Mouse (Mus musculus): ENCODE data around the gene Vars2. TPM values are rescaled to one million over a fixed set of nuclear protein-coding genes. Genes with fewer than 3 reads are reported as not detected.

Vars2 gene
- polyA plus RNA-seq, 2 experiments: 4.0 to 7.8 TPM

GRCm38 (mm10) chr17:35635699-35636111, 31.7 kb downstream of the Vars2 start:
- H3K4me3 ChIP-seq (ENCODE audit: insufficient read depth in 1 of 2, low read depth in 2 of 2, low read length in 2 of 2): peak overlapping the region in 1 of 2 experiments; percentile 20; a peak in 1 of 4 replicates
- H3K36me3 ChIP-seq (replicated peaks; ENCODE audit: control insufficient read depth, insufficient read depth, low read depth): no peaks in the 10 kb centered on the region
- no peaks in the 10 kb centered on the region for H3K27me3 ChIP-seq (ENCODE audit: control insufficient read depth, insufficient read depth, low read length)
- peak overlapping the region; percentile 52 for H3K4me2 ChIP-seq (ENCODE audit: low read depth)
- ATAC-seq (ENCODE audit: insufficient read depth): no peak
- 4% methylated on average over 15 of the region's 15 CpGs for WGBS (ENCODE audit: insufficient replicate concordance)
- no peak overlapping the region for H3K27ac ChIP-seq
- no peaks in the 10 kb centered on the region for H3K9me3 ChIP-seq (ENCODE audit: control insufficient read depth, low read length)
- no peaks in the 10 kb centered on the region for H3K4me1 ChIP-seq (replicated peaks; ENCODE audit: control insufficient read depth in 2 of 2, insufficient read depth in 2 of 2, low read length in 1 of 2)
- TF ChIP-seq EP300 (IDR thresholded peaks at IDR 0.05; ENCODE audit: low read depth) (no peak), CTCF (IDR thresholded peaks at IDR 0.05; ENCODE audit: low read depth) (peak; percentile 80)
- no peak overlapping the region for H3K9ac ChIP-seq (replicated peaks)
- DNase-seq (ENCODE audit: low read depth in 3 of 3, low spot score in 3 of 3): peak in 2 of 3 experiments; percentile 20 to 35

GRCm38 (mm10) chr17:35635202-35635601, 32.2 kb downstream of the Vars2 start:
- ATAC-seq (ENCODE audit: insufficient read depth) (no peak), DNase-seq (ENCODE audit: low read depth in 3 of 3, low spot score in 3 of 3) (no peak)
- Histone ChIP-seq H3K4me2 (ENCODE audit: low read depth) (no peak overlapping the region), H3K27me3 (ENCODE audit: control insufficient read depth, insufficient read depth, low read length) (no peaks in the 10 kb centered on the region), H3K9ac (replicated peaks) (no peak overlapping the region), H3K36me3 (replicated peaks; ENCODE audit: control insufficient read depth, insufficient read depth, low read depth) (no peaks in the 10 kb centered on the region), H3K27ac (no peak overlapping the region), H3K4me3 (ENCODE audit: insufficient read depth in 1 of 2, low read depth in 2 of 2, low read length in 2 of 2) (no peak overlapping the region), H3K4me1 (replicated peaks; ENCODE audit: control insufficient read depth in 2 of 2, insufficient read depth in 2 of 2, low read length in 1 of 2) (no peaks in the 10 kb centered on the region), H3K9me3 (ENCODE audit: control insufficient read depth, low read length) (no peaks in the 10 kb centered on the region)
- TF ChIP-seq CTCF (IDR thresholded peaks at IDR 0.05; ENCODE audit: low read depth) (no peak), EP300 (IDR thresholded peaks at IDR 0.05; ENCODE audit: low read depth) (no peak)
- WGBS (ENCODE audit: insufficient replicate concordance): 42% methylated on average over 3 of the region's 3 CpGs

- TF ChIP-seq CTCF (IDR thresholded peaks at IDR 0.05; ENCODE audit: low read depth): peak; percentile 26; the same call in 1 of the 2 replicates
- no peak for TF ChIP-seq EP300 (IDR thresholded peaks at IDR 0.05; ENCODE audit: low read depth)
- Histone ChIP-seq H3K27ac (no peak overlapping the region), H3K27me3 (ENCODE audit: control insufficient read depth, insufficient read depth, low read length) (no peaks in the 10 kb centered on the region), H3K9me3 (ENCODE audit: control insufficient read depth, low read length) (no peaks in the 10 kb centered on the region), H3K4me3 (ENCODE audit: insufficient read depth in 1 of 2, low read depth in 2 of 2, low read length in 2 of 2) (no peak overlapping the region), H3K9ac (replicated peaks) (no peak overlapping the region), H3K4me1 (replicated peaks; ENCODE audit: control insufficient read depth in 2 of 2, insufficient read depth in 2 of 2, low read length in 1 of 2) (no peaks in the 10 kb centered on the region), H3K36me3 (replicated peaks; ENCODE audit: control insufficient read depth, insufficient read depth, low read depth) (no peaks in the 10 kb centered on the region), H3K4me2 (ENCODE audit: low read depth) (no peak overlapping the region)
- DNase-seq (ENCODE audit: low read depth in 3 of 3, low spot score in 3 of 3): no peak
- ATAC-seq (ENCODE audit: insufficient read depth): no peak
- WGBS (ENCODE audit: insufficient replicate concordance): 6% methylated on average over 1 of the region's 1 CpGs
Observed at GRCm38 (mm10) chr17:35633992-35634391, 33.4 kb downstream of the Vars2 start.

- no peak within 1 kb of the TSS for H3K27ac ChIP-seq
- no peak within 1 kb of the TSS for H3K4me2 ChIP-seq (ENCODE audit: low read depth)
- no peak within 1 kb of the TSS for H3K9ac ChIP-seq (replicated peaks)
- no peaks in the 10 kb centered on the region for H3K27me3 ChIP-seq (ENCODE audit: control insufficient read depth, insufficient read depth, low read length)
- DNase-seq (ENCODE audit: low read depth in 3 of 3, low spot score in 3 of 3): no peak
- H3K9me3 ChIP-seq (ENCODE audit: control insufficient read depth, low read length): no peaks in the 10 kb centered on the region
- ATAC-seq (ENCODE audit: insufficient read depth): no peak
- H3K36me3 ChIP-seq (replicated peaks; ENCODE audit: control insufficient read depth, insufficient read depth, low read depth): no peaks in the 10 kb centered on the region
- TF ChIP-seq EP300 (IDR thresholded peaks at IDR 0.05; ENCODE audit: low read depth) (no peak), CTCF (IDR thresholded peaks at IDR 0.05; ENCODE audit: low read depth) (no peak)
- H3K4me1 ChIP-seq (replicated peaks; ENCODE audit: control insufficient read depth in 2 of 2, insufficient read depth in 2 of 2, low read length in 1 of 2): no peaks in the 10 kb centered on the region
- WGBS (ENCODE audit: insufficient replicate concordance): 68% methylated on average over 7 of the region's 7 CpGs
- H3K4me3 ChIP-seq (ENCODE audit: insufficient read depth in 1 of 2, low read depth in 2 of 2, low read length in 2 of 2): no peak within 1 kb of the TSS
Observed at GRCm38 (mm10) chr17:35626537-35626936, 40.9 kb downstream of the Vars2 start, which contains the start of gene Gm9573. Gm9573 (minus strand) TSS chr17:35626637.

GRCm38 (mm10) chr17:35617127-35617526, 50.3 kb downstream of the Vars2 start:
- ATAC-seq (ENCODE audit: insufficient read depth): no peak
- 45% methylated on average over 4 of the region's 4 CpGs for WGBS (ENCODE audit: insufficient replicate concordance)
- DNase-seq (ENCODE audit: low read depth in 3 of 3, low spot score in 3 of 3): no peak
- H3K27ac ChIP-seq: no peak overlapping the region
- H3K4me1 ChIP-seq (replicated peaks; ENCODE audit: control insufficient read depth in 2 of 2, insufficient read depth in 2 of 2, low read length in 1 of 2): no peaks in the 10 kb centered on the region
- TF ChIP-seq EP300 (IDR thresholded peaks at IDR 0.05; ENCODE audit: low read depth): no peak
- no peak for TF ChIP-seq CTCF (IDR thresholded peaks at IDR 0.05; ENCODE audit: low read depth)
- H3K9me3 ChIP-seq (ENCODE audit: control insufficient read depth, low read length): no peaks in the 10 kb centered on the region
- H3K36me3 ChIP-seq (replicated peaks; ENCODE audit: control insufficient read depth, insufficient read depth, low read depth): no peaks in the 10 kb centered on the region
- no peak overlapping the region for H3K4me2 ChIP-seq (ENCODE audit: low read depth)
- no peaks in the 10 kb centered on the region for H3K27me3 ChIP-seq (ENCODE audit: control insufficient read depth, insufficient read depth, low read length)
- no peak overlapping the region for H3K4me3 ChIP-seq (ENCODE audit: insufficient read depth in 1 of 2, low read depth in 2 of 2, low read length in 2 of 2)
- no peak overlapping the region for H3K9ac ChIP-seq (replicated peaks)

Other genes starting within 250 kb of the Vars2 start
- 10.3 and 11.2 TPM in 2 replicates for gene H2-Q6, start 242.7 kb downstream of the Vars2 start, polyA plus RNA-seq (2012; rRNA removed)
- 7.6 and 11.1 TPM in 2 replicates for gene H2-Q6, start 242.7 kb downstream of the Vars2 start, polyA plus RNA-seq (2014; fragmentation: Nextera tagmentation; extraction: Ambion mirVana)
- 21.8 and 24.4 TPM in 2 replicates for gene H2-Q7, start 228.4 kb downstream of the Vars2 start, polyA plus RNA-seq (2012; rRNA removed)
- 19.0 and 20.7 TPM in 2 replicates for gene H2-Q7, start 228.4 kb downstream of the Vars2 start, polyA plus RNA-seq (2014; fragmentation: Nextera tagmentation; extraction: Ambion mirVana)
- 119 and 136 TPM in 2 replicates for gene H2-Q10, start 197.5 kb downstream of the Vars2 start, polyA plus RNA-seq (2012; rRNA removed)
- gene H2-Q10, start 197.5 kb downstream of the Vars2 start, polyA plus RNA-seq (2014; fragmentation: Nextera tagmentation; extraction: Ambion mirVana): 195 and 206 TPM in 2 replicates
- not detected in 2 replicates for gene Pou5f1, start 161.6 kb downstream of the Vars2 start, polyA plus RNA-seq (2012; rRNA removed)
- gene Pou5f1, start 161.6 kb downstream of the Vars2 start, polyA plus RNA-seq (2014; fragmentation: Nextera tagmentation; extraction: Ambion mirVana): not detected in 2 replicates
- gene Tcf19, start 150.8 kb downstream of the Vars2 start, polyA plus RNA-seq (2012; rRNA removed): 30.0 and 30.5 TPM in 2 replicates
- gene Tcf19, start 150.8 kb downstream of the Vars2 start, polyA plus RNA-seq (2014; fragmentation: Nextera tagmentation; extraction: Ambion mirVana): 46.0 and 46.2 TPM in 2 replicates
- gene Cchcr1, start 150.5 kb downstream of the Vars2 start, polyA plus RNA-seq (2012; rRNA removed): 7.5 and 9.4 TPM in 2 replicates
- 3.8 and 4.9 TPM in 2 replicates for gene Cchcr1, start 150.5 kb downstream of the Vars2 start, polyA plus RNA-seq (2014; fragmentation: Nextera tagmentation; extraction: Ambion mirVana)
- gene Psors1c2, start 134.4 kb downstream of the Vars2 start, polyA plus RNA-seq (2012; rRNA removed): 0.05 and 0.09 TPM in 2 replicates
- gene Psors1c2, start 134.4 kb downstream of the Vars2 start, polyA plus RNA-seq (2014; fragmentation: Nextera tagmentation; extraction: Ambion mirVana): not detected in 2 replicates
- not detected in 2 replicates for gene Cdsn, start 115.5 kb downstream of the Vars2 start, polyA plus RNA-seq (2012; rRNA removed)
- gene Cdsn, start 115.5 kb downstream of the Vars2 start, polyA plus RNA-seq (2014; fragmentation: Nextera tagmentation; extraction: Ambion mirVana): not detected in 2 replicates
- gene 2300002M23Rik, start 100.1 kb downstream of the Vars2 start, polyA plus RNA-seq (2012; rRNA removed): not detected in 2 replicates
- gene 2300002M23Rik, start 100.1 kb downstream of the Vars2 start, polyA plus RNA-seq (2014; fragmentation: Nextera tagmentation; extraction: Ambion mirVana): not detected in 2 replicates
- not detected in 2 replicates for gene Sfta2, start 66.0 kb downstream of the Vars2 start, polyA plus RNA-seq (2012; rRNA removed)
- not detected in 2 replicates for gene Sfta2, start 66.0 kb downstream of the Vars2 start, polyA plus RNA-seq (2014; fragmentation: Nextera tagmentation; extraction: Ambion mirVana)
- gene Gm9573, start 41.0 kb downstream of the Vars2 start, polyA plus RNA-seq (2012; rRNA removed): not detected in 2 replicates
- not detected in 2 replicates for gene Gm9573, start 41.0 kb downstream of the Vars2 start, polyA plus RNA-seq (2014; fragmentation: Nextera tagmentation; extraction: Ambion mirVana)
- 0.02 TPM in 1 of 2 replicates, not detected in the other for gene Mucl3, start 23.9 kb downstream of the Vars2 start, polyA plus RNA-seq (2012; rRNA removed)
- gene Mucl3, start 23.9 kb downstream of the Vars2 start, polyA plus RNA-seq (2014; fragmentation: Nextera tagmentation; extraction: Ambion mirVana): not detected in 2 replicates
- 17.8 and 18.0 TPM in 2 replicates for gene Gtf2h4, start 6.1 kb upstream of the Vars2 start, polyA plus RNA-seq (2012; rRNA removed)
- 23.1 and 26.8 TPM in 2 replicates for gene Gtf2h4, start 6.1 kb upstream of the Vars2 start, polyA plus RNA-seq (2014; fragmentation: Nextera tagmentation; extraction: Ambion mirVana)
- gene Ddr1, start 37.0 kb upstream of the Vars2 start, polyA plus RNA-seq (2012; rRNA removed): 1.1 TPM in 2 replicates
- 1.6 and 1.7 TPM in 2 replicates for gene Ddr1, start 37.0 kb upstream of the Vars2 start, polyA plus RNA-seq (2014; fragmentation: Nextera tagmentation; extraction: Ambion mirVana)
- 10.2 and 11.0 TPM in 2 replicates for gene Ier3, start 154.1 kb upstream of the Vars2 start, polyA plus RNA-seq (2012; rRNA removed)
- 11.6 and 13.2 TPM in 2 replicates for gene Ier3, start 154.1 kb upstream of the Vars2 start, polyA plus RNA-seq (2014; fragmentation: Nextera tagmentation; extraction: Ambion mirVana)
- gene Flot1, start 155.6 kb upstream of the Vars2 start, polyA plus RNA-seq (2012; rRNA removed): 22.4 and 34.7 TPM in 2 replicates
- 27.8 and 29.2 TPM in 2 replicates for gene Flot1, start 155.6 kb upstream of the Vars2 start, polyA plus RNA-seq (2014; fragmentation: Nextera tagmentation; extraction: Ambion mirVana)
- 460 and 467 TPM in 2 replicates for gene Tubb5, start 170.7 kb upstream of the Vars2 start, polyA plus RNA-seq (2012; rRNA removed)
- 330 and 363 TPM in 2 replicates for gene Tubb5, start 170.7 kb upstream of the Vars2 start, polyA plus RNA-seq (2014; fragmentation: Nextera tagmentation; extraction: Ambion mirVana)
- gene Mdc1, start 173.9 kb upstream of the Vars2 start, polyA plus RNA-seq (2012; rRNA removed): 9.2 and 10.0 TPM in 2 replicates
- gene Mdc1, start 173.9 kb upstream of the Vars2 start, polyA plus RNA-seq (2014; fragmentation: Nextera tagmentation; extraction: Ambion mirVana): 6.3 and 9.1 TPM in 2 replicates
- 15.6 and 18.2 TPM in 2 replicates for gene Nrm, start 193.7 kb upstream of the Vars2 start, polyA plus RNA-seq (2012; rRNA removed)
- 20.1 and 22.4 TPM in 2 replicates for gene Nrm, start 193.7 kb upstream of the Vars2 start, polyA plus RNA-seq (2014; fragmentation: Nextera tagmentation; extraction: Ambion mirVana)
- 8.7 and 10.7 TPM in 2 replicates for gene Ppp1r18, start 198.0 kb upstream of the Vars2 start, polyA plus RNA-seq (2012; rRNA removed)
- 8.2 and 8.7 TPM in 2 replicates for gene Ppp1r18, start 198.0 kb upstream of the Vars2 start, polyA plus RNA-seq (2014; fragmentation: Nextera tagmentation; extraction: Ambion mirVana)
- gene Dhx16, start 212.2 kb upstream of the Vars2 start, polyA plus RNA-seq (2012; rRNA removed): 44.8 and 46.0 TPM in 2 replicates
- 25.5 and 30.2 TPM in 2 replicates for gene Dhx16, start 212.2 kb upstream of the Vars2 start, polyA plus RNA-seq (2014; fragmentation: Nextera tagmentation; extraction: Ambion mirVana)
- gene 2310061I04Rik, start 229.8 kb upstream of the Vars2 start, polyA plus RNA-seq (2012; rRNA removed): 14.4 and 18.3 TPM in 2 replicates
- 10.6 and 10.9 TPM in 2 replicates for gene 2310061I04Rik, start 229.8 kb upstream of the Vars2 start, polyA plus RNA-seq (2014; fragmentation: Nextera tagmentation; extraction: Ambion mirVana)
- gene Atat1, start 242.5 kb upstream of the Vars2 start, polyA plus RNA-seq (2012; rRNA removed): 8.5 and 8.7 TPM in 2 replicates
- gene Atat1, start 242.5 kb upstream of the Vars2 start, polyA plus RNA-seq (2014; fragmentation: Nextera tagmentation; extraction: Ambion mirVana): 3.3 and 5.8 TPM in 2 replicates
- gene Mrps18b, start 248.8 kb upstream of the Vars2 start, polyA plus RNA-seq (2012; rRNA removed): 42.6 and 51.6 TPM in 2 replicates
- gene Mrps18b, start 248.8 kb upstream of the Vars2 start, polyA plus RNA-seq (2014; fragmentation: Nextera tagmentation; extraction: Ambion mirVana): 73.8 and 74.1 TPM in 2 replicates
- gene Ppp1r10, start 248.8 kb upstream of the Vars2 start, polyA plus RNA-seq (2012; rRNA removed): 12.3 and 15.6 TPM in 2 replicates
- gene Ppp1r10, start 248.8 kb upstream of the Vars2 start, polyA plus RNA-seq (2014; fragmentation: Nextera tagmentation; extraction: Ambion mirVana): 15.4 and 17.4 TPM in 2 replicates